Mouse (Mus musculus): ENCODE measurements around the gene Edn2. TPM values are rescaled to one million over a fixed set of nuclear protein-coding genes. Genes with fewer than 3 reads are reported as not detected.

The Edn2 gene
- total RNA-seq (2015) (not detected in 2 replicates), total RNA-seq (2017) (not detected in 2 replicates)

DNA sequence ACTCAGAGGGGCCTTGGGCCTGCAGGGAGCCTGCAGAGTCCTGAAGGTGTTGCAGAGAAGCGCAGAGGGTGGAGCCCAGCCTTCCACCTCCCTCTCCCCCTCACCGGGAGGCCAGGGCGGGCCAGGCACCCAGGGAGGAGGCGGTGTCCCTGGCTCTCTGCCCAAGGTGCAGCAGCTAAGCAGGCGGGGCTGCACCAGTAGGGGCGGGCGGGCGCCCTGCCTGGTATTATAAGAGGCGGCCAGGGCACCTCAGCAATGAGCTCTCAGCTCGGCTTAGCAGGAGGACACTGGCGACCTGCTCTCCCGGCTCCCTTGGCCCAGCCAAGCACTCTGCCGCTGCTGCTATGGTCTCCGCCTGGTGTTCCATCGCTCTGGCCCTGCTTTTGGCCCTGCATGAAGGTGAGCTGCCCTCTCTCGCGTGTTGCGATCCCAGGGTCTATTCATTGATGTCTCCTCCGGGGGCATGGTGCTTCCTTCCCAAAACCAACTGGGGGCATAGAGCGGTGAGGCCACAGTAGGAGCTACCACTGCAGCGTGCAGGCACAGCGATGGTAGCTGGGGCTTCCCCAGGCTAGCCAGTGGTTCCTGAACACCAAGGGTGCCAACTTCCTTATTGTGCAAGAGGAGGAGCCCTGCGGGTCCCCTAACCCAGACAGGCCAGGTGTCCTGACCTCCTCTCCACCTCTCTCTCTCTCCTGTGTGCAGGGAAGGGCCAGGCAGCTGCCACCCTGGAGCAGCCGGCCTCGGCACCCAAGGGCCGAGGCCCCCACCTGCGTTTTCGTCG, at the start of gene Edn2:
TSS of gene Edn2 (plus strand) at position 41 of the 784 bp plus-strand sequence.
- ATAC-seq (ENCODE audit: poor library complexity, severe bottlenecking) = 0 out of 2 replicates have a peak, but pooled peaks have one; percentile 56

DNA sequence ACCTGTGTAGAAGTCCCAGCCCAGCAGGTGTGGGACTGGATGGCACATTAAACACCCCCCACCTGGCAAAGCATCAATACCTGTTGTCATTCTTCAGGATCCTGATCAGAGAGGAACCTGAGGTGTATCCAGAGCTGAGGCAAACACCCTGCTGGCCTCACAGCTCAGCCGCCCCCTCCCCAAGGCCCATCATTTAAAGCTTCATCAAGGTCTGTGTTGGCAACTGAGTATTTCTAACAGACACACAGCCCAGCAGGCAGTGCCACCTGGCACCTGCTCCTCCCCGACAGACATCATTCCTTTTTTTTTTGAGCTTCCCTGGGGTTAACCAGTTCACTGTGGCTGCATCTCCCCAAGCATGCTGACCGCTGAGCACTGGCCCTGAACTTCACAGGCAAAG, 45.5 kb upstream of the Edn2 start:
- no peak for ATAC-seq (ENCODE audit: poor library complexity, severe bottlenecking)

DNA sequence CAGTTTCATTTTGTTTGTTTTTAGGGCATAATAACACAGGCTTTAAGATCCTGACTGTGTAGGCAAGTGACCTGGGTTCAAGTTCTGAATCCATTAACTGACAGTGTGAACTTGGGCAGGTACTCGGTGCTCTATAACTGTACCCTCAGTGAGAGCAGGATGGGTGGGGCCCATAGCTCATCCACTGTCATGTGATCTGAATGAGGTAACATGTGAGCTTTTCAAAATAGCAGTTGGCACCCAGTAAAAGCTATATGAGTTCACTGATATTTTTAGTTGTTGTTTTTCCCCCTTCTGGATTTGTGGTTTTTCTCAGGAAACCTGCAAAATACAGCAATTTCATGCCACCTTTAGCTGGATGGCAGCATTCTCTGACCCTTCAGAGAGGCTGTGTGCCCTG, 44.7 kb upstream of the Edn2 start:
- no peak for ATAC-seq (ENCODE audit: poor library complexity, severe bottlenecking)

DNA sequence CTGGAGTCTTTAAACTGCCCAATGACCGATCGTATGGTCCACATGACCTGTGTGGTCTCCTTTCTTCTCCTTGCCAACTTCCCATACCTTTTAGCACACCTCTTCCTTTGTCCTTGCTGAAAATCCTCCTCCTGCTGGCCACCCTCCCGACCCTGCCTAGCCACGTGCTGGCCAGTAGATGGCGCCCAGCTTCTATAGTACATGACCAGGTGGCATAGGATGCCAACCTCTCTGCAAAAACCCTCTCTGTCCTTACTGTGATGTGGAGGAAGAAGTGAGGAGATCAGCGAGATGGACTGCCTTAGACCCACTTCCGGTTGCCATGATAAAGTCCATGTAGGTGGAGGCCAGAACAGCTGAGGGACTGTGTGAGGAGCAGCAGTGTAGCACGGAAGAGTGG, 40.7 kb upstream of the Edn2 start:
- ATAC-seq (ENCODE audit: poor library complexity, severe bottlenecking) = peak; percentile 64

DNA sequence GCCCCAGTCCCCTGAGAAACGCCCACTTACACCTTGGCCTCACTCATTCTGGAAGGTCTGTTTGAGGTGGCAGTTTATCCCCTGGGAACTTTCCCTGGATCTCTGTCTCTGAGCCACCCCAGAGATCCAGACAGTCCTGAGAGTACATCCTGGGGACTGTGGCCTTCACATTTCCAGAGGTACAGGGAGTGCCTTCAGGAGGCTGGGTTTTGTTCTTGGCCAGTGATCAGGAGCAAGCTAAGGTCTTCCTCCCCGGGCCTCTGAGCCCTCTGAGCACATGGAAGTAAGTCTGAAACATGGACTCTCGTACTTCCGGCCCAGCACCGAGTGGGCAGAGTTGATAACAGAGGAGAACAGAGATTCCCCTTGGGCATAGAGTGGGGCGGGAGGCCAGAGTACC, 36.4 kb upstream of the Edn2 start:
- ATAC-seq (ENCODE audit: poor library complexity, severe bottlenecking) = no peak

DNA sequence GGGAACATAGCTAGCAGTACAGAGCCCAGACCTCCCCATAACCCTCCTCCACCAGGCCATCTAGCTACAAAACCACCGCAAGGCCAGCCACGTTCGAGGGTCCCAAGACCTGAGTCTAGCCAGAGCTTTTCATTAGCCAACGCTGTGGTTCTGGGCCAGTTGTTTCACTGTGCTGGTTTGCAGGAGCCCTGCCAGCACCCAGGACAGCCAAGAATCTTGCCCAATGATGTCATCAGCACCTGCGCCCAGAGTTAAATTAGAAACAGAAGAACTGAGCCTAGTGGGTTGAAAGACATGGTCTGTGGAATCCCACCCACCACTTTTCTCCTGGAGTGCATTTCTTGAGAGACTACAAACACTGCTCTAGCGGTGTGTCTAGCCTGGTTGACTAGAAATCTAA, 35.0 kb upstream of the Edn2 start:
- ATAC-seq (ENCODE audit: poor library complexity, severe bottlenecking) = no peak

DNA sequence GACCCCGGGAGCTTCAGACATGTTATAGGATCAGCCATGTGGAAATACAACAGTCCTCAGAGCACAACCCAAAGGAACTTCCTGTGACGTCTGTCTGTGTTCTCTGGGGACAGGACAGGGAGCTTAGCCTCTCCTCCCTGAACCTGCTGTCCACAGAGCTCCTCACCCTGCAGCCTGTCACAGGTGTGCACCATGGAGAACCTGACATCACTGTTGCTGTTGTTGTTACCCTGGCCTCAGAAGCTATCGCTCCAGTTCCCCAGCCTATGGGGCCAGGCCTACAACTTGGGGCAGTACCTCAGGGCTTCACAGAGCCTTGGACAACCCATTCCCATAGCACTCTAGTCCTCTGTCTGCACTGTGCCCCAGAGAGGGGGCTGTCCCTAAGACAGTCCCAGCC, 33.7 kb upstream of the Edn2 start:
- ATAC-seq (ENCODE audit: poor library complexity, severe bottlenecking) = no peak

DNA sequence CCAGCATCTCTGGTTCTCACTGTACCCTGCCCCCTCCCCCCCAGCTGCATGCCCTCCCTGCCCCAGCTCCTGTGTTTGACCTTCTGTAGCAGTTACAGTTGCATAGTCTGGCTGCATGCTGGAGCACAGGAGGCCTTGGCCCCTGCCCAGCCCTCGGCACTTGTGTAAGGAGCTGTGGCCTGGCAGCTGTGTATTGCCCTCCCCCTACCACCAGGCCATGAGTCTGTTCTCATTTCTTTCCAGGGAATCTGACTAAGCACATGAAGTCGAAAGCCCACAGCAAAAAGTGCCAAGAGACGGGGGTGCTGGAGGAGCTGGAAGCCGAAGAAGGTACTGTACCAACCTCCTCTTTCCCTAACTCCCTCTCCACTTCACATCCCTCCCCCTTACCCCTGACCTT, 33.0 kb upstream of the Edn2 start:
- no peak for ATAC-seq (ENCODE audit: poor library complexity, severe bottlenecking)

DNA sequence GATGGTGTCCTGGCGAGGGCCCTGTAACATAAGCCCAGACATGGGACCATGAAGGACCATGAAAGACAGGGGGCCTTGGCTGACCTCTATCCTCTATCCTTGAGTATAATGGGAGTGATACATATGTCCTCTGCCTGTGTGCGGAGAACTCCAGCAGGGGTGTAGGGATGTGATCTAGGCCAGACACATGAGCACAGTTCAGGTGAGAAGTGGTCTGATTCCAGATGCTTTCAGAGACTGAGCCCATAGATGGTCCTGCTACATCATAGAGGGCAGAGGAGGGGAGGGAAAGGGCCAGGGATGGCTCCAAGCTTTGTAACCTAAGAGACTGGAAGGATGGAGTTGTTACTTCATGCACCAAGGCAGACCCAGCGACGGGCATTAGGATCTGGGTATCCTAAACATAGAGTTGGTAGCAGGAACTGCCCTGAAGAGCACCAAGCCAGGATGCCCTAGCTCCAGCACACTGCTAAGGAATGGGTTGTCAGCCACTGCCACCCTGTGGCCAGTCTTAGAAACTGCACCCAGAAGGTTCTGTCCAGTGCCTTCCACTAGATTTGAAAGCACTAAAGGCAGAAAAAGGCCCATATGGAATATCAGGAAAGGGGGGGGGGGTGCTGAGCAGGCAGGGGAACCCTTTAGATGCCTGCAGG, 31.6 kb upstream of the Edn2 start:
- peak; percentile 80 for ATAC-seq (ENCODE audit: poor library complexity, severe bottlenecking)

DNA sequence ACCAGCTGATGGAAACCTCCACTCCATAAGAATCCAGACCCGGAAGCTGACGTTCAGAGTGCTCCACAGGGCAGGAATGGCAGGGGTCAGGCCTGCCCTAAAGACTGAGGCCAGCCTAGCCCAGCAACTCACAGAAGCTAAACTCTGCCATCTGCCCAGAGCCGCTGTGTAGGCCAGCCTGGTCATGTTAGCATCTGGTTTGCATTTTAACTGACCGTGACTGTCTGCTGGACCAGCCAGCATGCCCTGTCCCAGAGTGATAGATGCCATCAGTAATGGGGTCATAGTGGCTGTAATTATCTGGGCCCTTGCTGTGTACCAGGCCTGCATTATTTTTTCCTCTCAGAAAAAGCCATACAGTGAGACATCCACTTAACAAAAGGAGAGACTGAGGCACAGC, 30.1 kb upstream of the Edn2 start:
- ATAC-seq (ENCODE audit: poor library complexity, severe bottlenecking) = no peak

DNA sequence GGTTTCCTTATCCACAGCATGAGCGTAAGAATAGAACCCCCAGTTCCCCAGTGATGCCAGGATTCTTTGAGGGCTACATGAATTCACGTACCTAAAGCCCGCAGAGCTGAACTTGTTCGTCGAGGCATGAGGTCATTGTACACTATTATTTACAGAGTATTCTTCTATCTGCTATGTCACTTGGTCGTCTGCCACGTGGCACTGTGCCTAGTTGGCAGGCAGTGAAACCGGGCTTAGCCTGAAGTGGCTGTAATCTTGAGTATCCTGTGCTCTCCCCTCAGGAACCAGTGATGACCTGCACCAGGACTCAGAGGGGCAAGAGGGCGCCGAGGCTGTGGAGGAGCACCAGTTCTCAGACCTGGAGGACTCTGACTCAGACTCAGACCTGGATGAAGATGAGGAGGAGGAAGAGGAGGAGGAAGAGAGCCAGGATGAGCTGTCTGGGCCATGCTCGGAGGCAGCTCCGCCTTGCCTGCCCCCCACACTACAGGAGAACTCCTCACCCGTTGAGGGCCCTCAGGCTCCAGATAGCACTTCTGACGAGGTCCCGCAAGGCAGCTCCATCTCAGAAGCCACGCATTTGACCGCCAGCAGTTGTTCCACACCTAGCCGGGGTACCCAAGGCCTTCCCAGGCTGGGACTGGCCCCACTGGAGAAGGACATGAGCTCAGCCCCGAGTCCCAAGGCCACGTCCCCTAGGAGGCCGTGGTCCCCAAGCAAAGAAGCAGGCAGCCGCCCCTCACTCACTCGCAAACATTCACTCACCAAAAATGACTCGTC, 29.4 kb upstream of the Edn2 start:
- ATAC-seq (ENCODE audit: poor library complexity, severe bottlenecking) = no peak

DNA sequence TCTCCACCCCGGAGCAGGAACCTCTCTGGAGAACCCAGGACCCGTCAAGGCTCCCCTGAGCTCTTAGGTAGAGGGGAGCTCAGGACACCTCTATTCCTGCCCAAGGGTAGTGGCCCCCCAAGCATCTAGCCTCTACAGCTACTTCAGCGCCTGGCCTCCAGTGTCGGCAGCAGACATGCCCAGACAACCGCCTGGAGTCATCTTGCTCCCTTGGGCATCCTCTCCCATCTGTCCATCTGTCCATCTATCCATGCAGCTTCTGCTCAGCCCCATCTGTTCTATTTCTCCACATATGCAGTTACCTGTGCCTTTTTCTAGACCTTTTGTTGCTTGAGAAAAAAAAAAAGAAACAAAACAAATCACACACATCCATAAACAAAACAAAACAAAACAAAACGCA, 26.8 kb upstream of the Edn2 start:
- no peak for ATAC-seq (ENCODE audit: poor library complexity, severe bottlenecking)

DNA sequence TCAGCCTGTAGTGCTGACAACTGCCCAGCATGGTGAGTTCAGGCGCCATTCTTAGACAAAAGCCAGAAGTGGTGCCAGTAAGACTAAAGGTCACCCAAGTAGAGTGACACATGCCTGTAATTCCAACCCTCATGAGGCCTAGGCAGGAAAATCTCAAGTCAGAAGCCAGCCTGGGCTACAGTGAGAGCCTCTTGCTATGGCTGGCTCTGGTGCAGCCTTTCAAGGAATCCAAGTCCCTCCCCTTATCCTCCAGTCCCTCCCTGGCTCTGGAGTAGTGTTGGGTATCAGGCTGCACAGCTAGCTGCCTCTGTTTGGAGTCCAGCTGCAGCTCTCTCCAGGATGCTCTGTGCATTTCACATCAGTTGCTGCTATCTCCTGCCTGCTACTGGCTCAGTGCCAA, 19.2 kb upstream of the Edn2 start:
- ATAC-seq (ENCODE audit: poor library complexity, severe bottlenecking) = no peak

DNA sequence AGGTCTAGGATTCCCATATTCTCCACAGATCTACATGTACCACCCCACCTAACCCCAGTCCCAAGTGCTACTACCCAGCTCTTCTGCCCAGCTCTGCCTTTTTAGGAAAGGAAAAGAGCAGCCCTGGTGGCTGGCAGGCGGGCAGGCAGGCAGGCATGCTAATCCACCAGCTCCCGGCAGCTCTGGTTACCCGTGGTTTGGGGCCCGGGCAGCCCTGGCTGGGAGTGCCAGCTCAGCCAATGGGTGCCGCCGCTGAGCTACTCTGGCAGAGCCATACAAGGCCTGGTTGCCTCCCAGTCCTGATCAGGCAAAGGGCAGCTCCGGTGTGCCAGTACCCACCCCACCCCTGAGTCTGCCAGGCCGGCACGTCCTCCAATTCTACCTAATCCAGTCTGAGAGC, 18.1 kb upstream of the Edn2 start:
- ATAC-seq (ENCODE audit: poor library complexity, severe bottlenecking) = no peak

DNA sequence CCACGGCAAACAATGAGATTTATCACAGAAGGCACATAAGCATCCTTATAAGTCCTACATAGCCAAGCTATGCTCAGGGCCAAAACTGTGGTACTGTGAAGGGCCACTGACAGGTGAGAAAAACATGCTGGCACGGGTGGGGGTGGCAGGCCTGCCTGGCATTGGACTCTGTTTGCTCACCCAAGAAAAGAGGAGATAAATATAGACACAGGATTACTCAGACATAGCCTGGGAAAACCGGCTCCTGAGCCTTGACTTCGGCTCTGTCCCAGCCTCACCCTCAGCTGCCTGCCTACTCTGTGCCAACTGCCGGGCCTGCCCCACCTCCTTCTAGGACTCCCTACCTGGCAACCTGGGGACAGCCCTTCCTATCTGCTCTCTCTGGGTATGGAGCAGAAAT, 16.7 kb upstream of the Edn2 start:
- ATAC-seq (ENCODE audit: poor library complexity, severe bottlenecking) = no peak

DNA sequence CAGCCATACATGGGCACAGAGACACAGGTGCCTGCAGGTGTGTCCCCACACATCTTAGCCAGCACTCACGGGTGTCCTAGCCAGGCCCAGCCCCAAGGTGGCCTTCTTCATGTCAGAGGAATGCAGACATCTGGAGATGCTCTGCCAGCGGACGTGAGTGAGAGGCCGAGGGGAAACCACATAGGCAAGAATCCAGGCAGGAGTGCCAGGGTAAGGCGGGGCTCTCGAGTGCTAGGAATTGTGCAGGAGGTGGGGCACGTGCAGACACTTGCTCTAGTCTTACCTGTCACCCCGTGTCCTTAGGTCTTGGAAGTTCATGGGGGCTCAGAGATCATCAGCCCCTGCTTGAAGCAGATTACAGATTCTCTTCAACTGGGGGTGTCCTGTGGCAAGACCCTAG, 15.1 kb upstream of the Edn2 start:
- ATAC-seq (ENCODE audit: poor library complexity, severe bottlenecking) = no peak

DNA sequence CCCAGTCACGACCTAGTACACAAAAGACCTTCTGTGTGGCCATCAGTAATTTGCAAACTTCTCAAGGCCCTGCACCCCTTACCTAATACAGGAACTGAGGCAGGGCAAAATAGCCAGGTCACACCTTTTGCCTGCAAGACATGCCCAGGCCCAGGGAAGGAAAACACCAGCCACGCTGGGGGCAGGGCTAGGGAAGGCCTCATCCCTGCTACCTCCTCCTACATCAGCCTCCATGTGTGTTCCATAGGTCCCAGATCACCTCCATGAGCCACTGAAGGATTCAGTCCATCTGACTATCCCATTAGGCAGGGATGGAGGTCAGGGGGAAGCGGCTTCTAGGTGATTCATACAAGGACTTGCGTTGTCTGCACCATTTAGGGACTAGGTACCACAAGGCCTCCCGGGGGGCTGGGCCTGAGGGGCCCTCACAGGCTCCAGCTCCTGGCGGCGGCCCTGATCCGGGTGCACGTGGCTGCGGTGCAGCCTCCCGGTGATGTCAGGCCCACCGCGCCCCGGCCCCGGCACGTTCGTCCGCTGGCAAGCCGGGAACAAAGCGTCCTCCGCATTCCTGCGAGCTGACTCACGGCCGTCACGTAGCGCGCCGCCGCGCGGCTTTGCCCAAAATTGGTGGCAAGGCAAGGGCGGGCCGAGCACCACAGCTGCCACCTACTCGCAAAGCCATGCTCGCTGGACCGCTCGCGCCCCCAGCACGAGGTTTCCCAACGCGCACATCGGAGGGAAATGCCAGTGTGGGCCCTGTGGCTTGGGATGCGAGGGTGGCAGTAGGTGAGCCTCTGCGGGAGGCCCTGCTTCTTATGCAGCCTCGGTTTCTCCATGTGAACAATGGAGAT, 12.5 kb upstream of the Edn2 start:
- no peak for ATAC-seq (ENCODE audit: poor library complexity, severe bottlenecking)

DNA sequence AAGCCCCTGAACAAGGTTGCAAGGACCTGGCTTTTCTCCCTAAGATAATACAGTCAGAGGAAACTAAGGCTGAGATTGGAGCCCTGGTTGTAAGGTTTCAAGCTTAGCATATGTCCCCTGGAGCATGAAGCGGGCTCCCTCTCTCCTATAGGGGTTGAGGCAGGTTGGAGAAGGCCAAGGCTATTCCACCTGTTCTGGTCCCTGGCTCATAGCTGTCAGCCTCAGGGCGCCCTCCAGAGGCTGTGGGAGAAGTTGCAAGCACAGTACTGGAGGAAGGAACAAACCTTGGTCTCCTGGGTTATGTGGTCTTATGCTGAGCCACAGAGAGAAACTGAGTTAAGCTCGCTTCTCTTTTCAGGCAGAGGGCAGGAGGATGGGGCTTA, 11.9 kb upstream of the Edn2 start:
- peak; percentile 38; the same call in 1 of the 2 replicates for ATAC-seq (ENCODE audit: poor library complexity, severe bottlenecking)

DNA sequence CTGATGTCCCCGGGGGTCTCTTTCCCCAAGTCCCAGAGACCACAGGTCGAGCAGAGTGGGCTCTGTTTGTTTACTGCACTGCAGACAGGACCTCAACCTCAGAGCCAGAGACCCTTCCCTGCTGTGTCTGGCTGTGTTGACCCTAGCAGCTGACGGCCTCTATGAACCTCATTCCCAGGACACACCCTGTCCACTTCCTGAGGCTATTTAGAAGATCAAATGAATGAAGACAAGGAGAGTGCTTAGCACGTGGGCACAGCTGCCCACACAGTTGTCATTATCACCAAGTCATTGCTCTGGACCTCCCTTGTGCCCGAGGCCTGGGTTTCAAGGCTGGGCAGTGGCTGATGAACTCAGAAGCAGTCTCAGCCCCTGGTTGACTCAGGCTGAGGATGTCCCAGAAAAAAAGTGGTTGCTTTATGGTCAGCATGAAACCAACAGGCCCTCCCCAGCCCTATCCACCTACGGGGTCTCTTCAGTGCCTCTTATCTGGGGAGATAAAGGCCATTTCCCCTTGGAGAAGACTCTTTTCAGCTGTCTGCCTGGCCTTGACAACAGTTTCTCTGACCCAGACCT, 10.6 kb upstream of the Edn2 start:
- ATAC-seq (ENCODE audit: poor library complexity, severe bottlenecking) = no peak

DNA sequence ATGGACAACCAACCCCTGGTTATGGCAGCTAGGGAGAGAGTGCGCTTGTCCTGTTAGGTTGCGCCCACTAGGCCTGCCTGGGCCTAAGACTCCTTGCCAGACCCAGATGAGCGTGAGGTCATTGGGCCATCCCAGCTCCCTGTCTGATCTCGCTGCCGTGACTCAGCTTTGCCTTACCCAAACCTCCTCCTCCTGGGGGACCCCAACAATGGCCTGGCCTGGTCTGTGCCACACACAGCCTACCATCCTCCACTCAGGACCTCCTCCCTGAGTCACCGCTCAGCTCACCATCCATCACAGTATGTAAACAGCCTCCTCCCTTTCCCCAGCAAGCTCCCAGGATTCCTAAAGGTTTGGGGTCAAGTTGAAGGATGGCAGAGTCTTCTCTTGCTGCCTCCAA, 9.1 kb upstream of the Edn2 start:
- no peak for ATAC-seq (ENCODE audit: poor library complexity, severe bottlenecking)

DNA sequence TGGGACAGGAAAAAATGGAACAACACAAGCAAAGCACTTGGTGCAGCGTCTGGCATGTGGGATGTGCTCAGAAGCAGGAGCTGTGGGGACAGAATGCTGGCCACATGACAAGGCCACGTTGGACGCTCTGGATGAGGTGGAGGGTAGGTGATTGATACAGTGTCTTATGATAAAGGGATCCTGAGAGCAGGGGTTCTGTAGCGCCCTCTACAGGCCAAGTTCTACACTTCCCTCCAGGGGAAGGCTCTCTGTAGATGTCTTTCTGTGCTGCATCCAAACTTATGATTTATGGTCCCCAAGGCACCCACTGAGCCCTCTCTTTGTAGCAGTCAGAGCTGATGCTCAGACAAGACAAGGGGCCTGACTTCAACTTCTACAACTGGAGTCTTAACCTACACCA, 8.4 kb upstream of the Edn2 start:
- no peak for ATAC-seq (ENCODE audit: poor library complexity, severe bottlenecking)

Measured in megakaryocyte, adult 5-6 weeks (primary cell).